In genomic region chr6:120157479-120157878, GRCm38 (mm10) we compare ENCODE assay signal across 31 mouse cellular contexts.
DNase-seq lines count a peak whose midpoint lies in the region; ATAC-seq and TF ChIP-seq lines count a peak whose summit lies in the region.
"Had no signal": no experiment of that assay in that cellular context is flagged by ENCODE, and none has a peak within 500 bp of the region (broad histone marks: within the 10 kb centered on the region; RNA-seq: fewer than 3 reads in every experiment).

No protein-coding gene starts in this region.

- no peak for DNase-seq in forebrain, embryonic 11.5 days (ENCODE audit: low spot score)
- peak; percentile 20 for DNase-seq in hindbrain, postnatal 0 days (ENCODE audit: low spot score)
- DNase-seq in hindbrain, embryonic 11.5 days (ENCODE audit: low spot score) = no peak
- peak; percentile 68 for DNase-seq in retina, postnatal 1 day
- no peak for DNase-seq in retina, embryonic 14.5 days (ENCODE audit: low spot score)
- DNase-seq in forebrain, postnatal 0 days = peak; percentile 16
- no peak for DNase-seq in liver
- DNase-seq: adrenal gland, adult 8-10 months; cerebellum, adult 11 months; cerebellum, adult 9-11 months; gastrocnemius, postnatal 14 days; heart, adult 2 months; heart, postnatal 14 days; kidney, adult 9 months; kidney, postnatal 14 days; layer of hippocampus, adult 9-11 months; liver, embryonic 13.5 days; lung, adult 18-20 months; lung, postnatal 4 days; thymus, adult 2 months; thymus, postnatal 36 days had no signal

- H3K36me3 ChIP-seq in forebrain, embryonic 12.5 days (replicated peaks) = no peaks in the 10 kb centered on the region
- H3K36me3 ChIP-seq in forebrain, embryonic 11.5 days (ENCODE audit: control insufficient read depth, insufficient read depth, low read length) = no peaks in the 10 kb centered on the region
- H3K36me3 ChIP-seq in hindbrain, postnatal 0 days (ENCODE audit: insufficient read depth, low read length) = no peaks in the 10 kb centered on the region
- H3K36me3 ChIP-seq in hindbrain, embryonic 11.5 days (ENCODE audit: control insufficient read depth, insufficient read depth, low read length) = no peaks in the 10 kb centered on the region
- H3K36me3 ChIP-seq in forebrain, postnatal 0 days (ENCODE audit: insufficient read depth) = no peaks in the 10 kb centered on the region
- H3K36me3 ChIP-seq: embryonic facial prominence, embryonic 13.5 days; G1E; hindbrain, embryonic 10.5 days; limb, embryonic 13.5 days; liver, embryonic 13.5 days; neural tube, embryonic 12.5 days had no signal

- H3K4me2 ChIP-seq in forebrain, embryonic 12.5 days = no peak overlapping the region
- H3K4me2 ChIP-seq in forebrain, embryonic 11.5 days (ENCODE audit: low read depth, low read length, severe bottlenecking) = no peak overlapping the region
- H3K4me2 ChIP-seq in hindbrain, postnatal 0 days (ENCODE audit: low read depth, low read length) = no peak overlapping the region
- H3K4me2 ChIP-seq in hindbrain, embryonic 11.5 days (replicated peaks; ENCODE audit: low read depth, low read length) = no peak overlapping the region
- H3K4me2 ChIP-seq in forebrain, postnatal 0 days (ENCODE audit: low read depth) = no peak overlapping the region
- H3K4me2 ChIP-seq: embryonic facial prominence, embryonic 13.5 days; limb, embryonic 13.5 days; liver, embryonic 13.5 days; neural tube, embryonic 12.5 days had no signal

- no peak overlapping the region for H3K4me3 ChIP-seq in forebrain, embryonic 12.5 days (replicated peaks)
- H3K4me3 ChIP-seq in forebrain, embryonic 11.5 days (ENCODE audit: low read depth, low read length) = no peak overlapping the region
- no peak overlapping the region for H3K4me3 ChIP-seq in hindbrain, postnatal 0 days (ENCODE audit: low read length)
- no peak overlapping the region for H3K4me3 ChIP-seq in hindbrain, embryonic 11.5 days (ENCODE audit: low read depth, low read length)
- no peak overlapping the region for H3K4me3 ChIP-seq in forebrain, postnatal 0 days (ENCODE audit: low read depth, low read length)
- H3K4me3 ChIP-seq: embryonic facial prominence, embryonic 13.5 days; heart, adult 2 months; hindbrain, embryonic 10.5 days; limb, embryonic 13.5 days; liver, embryonic 13.5 days; myocyte; neural tube, embryonic 12.5 days had no signal

- no peak for TF ChIP-seq CTCF in hindbrain, postnatal 0 days (IDR thresholded peaks at IDR 0.05; ENCODE audit: low read depth)
- no peak for TF ChIP-seq CTCF in forebrain, postnatal 0 days (IDR thresholded peaks at IDR 0.05; ENCODE audit: low read depth)

- H3K4me1 ChIP-seq in forebrain, embryonic 12.5 days = peaks cover 27% of the 10 kb centered on the region
- H3K4me1 ChIP-seq in forebrain, embryonic 11.5 days (replicated peaks; ENCODE audit: control insufficient read depth, insufficient read depth, low read length) = 0 out of 2 replicates have a peak, but pooled peaks cover 3% of the 10 kb centered on the region
- no peaks in the 10 kb centered on the region for H3K4me1 ChIP-seq in hindbrain, postnatal 0 days (ENCODE audit: insufficient read depth, low read length)
- no peaks in the 10 kb centered on the region for H3K4me1 ChIP-seq in hindbrain, embryonic 11.5 days (replicated peaks; ENCODE audit: control insufficient read depth, insufficient read depth, low read length)
- 0 out of 2 replicates have a peak, but pooled peaks cover 5% of the 10 kb centered on the region for H3K4me1 ChIP-seq in forebrain, postnatal 0 days (ENCODE audit: insufficient read depth)

- no peaks in the 10 kb centered on the region for H3K9me3 ChIP-seq in forebrain, embryonic 12.5 days
- no peaks in the 10 kb centered on the region for H3K9me3 ChIP-seq in forebrain, embryonic 11.5 days (ENCODE audit: control insufficient read depth, low read length)
- H3K9me3 ChIP-seq in hindbrain, postnatal 0 days (ENCODE audit: low read length) = no peaks in the 10 kb centered on the region
- H3K9me3 ChIP-seq in hindbrain, embryonic 11.5 days (ENCODE audit: control insufficient read depth, low read length) = no peaks in the 10 kb centered on the region
- no peaks in the 10 kb centered on the region for H3K9me3 ChIP-seq in forebrain, postnatal 0 days (ENCODE audit: low read length)
- H3K9me3 ChIP-seq: embryonic facial prominence, embryonic 13.5 days; G1E; hindbrain, embryonic 10.5 days; limb, embryonic 13.5 days; liver, embryonic 13.5 days; neural tube, embryonic 12.5 days had no signal

- 53% methylated on average over 6 of the region's 6 CpGs for WGBS in forebrain, embryonic 12.5 days
- WGBS in forebrain, embryonic 11.5 days = 68% methylated on average over 6 of the region's 6 CpGs
- 42% methylated on average over 6 of the region's 6 CpGs for WGBS in hindbrain, postnatal 0 days
- 79% methylated on average over 6 of the region's 6 CpGs for WGBS in hindbrain, embryonic 11.5 days
- 28% methylated on average over 6 of the region's 6 CpGs for WGBS in forebrain, postnatal 0 days

- no peaks in the 10 kb centered on the region for H3K27me3 ChIP-seq in forebrain, embryonic 12.5 days
- no peaks in the 10 kb centered on the region for H3K27me3 ChIP-seq in forebrain, embryonic 11.5 days (ENCODE audit: control insufficient read depth, insufficient read depth, low read length)
- no peaks in the 10 kb centered on the region for H3K27me3 ChIP-seq in hindbrain, postnatal 0 days (ENCODE audit: insufficient read depth, low read length)
- no peaks in the 10 kb centered on the region for H3K27me3 ChIP-seq in hindbrain, embryonic 11.5 days (ENCODE audit: control insufficient read depth, insufficient read depth, low read length)
- H3K27me3 ChIP-seq in forebrain, postnatal 0 days (ENCODE audit: insufficient read depth, low read length) = no peaks in the 10 kb centered on the region
- H3K27me3 ChIP-seq: embryonic facial prominence, embryonic 13.5 days; limb, embryonic 13.5 days; liver, embryonic 13.5 days; neural tube, embryonic 12.5 days had no signal

- no peak overlapping the region for H3K9ac ChIP-seq in forebrain, embryonic 12.5 days
- no peak overlapping the region for H3K9ac ChIP-seq in forebrain, embryonic 11.5 days (ENCODE audit: low read length)
- H3K9ac ChIP-seq in hindbrain, postnatal 0 days (replicated peaks; ENCODE audit: low read length) = no peak overlapping the region
- no peak overlapping the region for H3K9ac ChIP-seq in hindbrain, embryonic 11.5 days (ENCODE audit: low read depth, low read length)
- H3K9ac ChIP-seq in forebrain, postnatal 0 days = no peak overlapping the region
- H3K9ac ChIP-seq: embryonic facial prominence, embryonic 13.5 days; limb, embryonic 13.5 days; liver, embryonic 13.5 days; neural tube, embryonic 12.5 days had no signal

- ATAC-seq in forebrain, embryonic 12.5 days (ENCODE audit: low FRiP score) = peak; percentile 51; the same call in 1 of the 2 replicates
- ATAC-seq in forebrain, embryonic 11.5 days (replicated peaks; ENCODE audit: low FRiP score) = no peak
- ATAC-seq in hindbrain, postnatal 0 days = no peak
- ATAC-seq in hindbrain, embryonic 11.5 days (ENCODE audit: low FRiP score) = no peak
- no peak for ATAC-seq in forebrain, postnatal 0 days
- ATAC-seq: intestine, postnatal 0 days; lung, postnatal 0 days; midbrain, embryonic 16.5 days had no signal

- no peak overlapping the region for H3K27ac ChIP-seq in forebrain, embryonic 12.5 days
- no peak overlapping the region for H3K27ac ChIP-seq in forebrain, embryonic 11.5 days (ENCODE audit: low read depth, low read length)
- no peak overlapping the region for H3K27ac ChIP-seq in hindbrain, postnatal 0 days
- no peak overlapping the region for H3K27ac ChIP-seq in hindbrain, embryonic 11.5 days (ENCODE audit: low read depth, low read length)
- H3K27ac ChIP-seq in forebrain, postnatal 0 days (ENCODE audit: low read depth, low read length) = no peak overlapping the region
- H3K27ac ChIP-seq: embryonic facial prominence, embryonic 13.5 days; heart, adult 2 months; hindbrain, embryonic 10.5 days; limb, embryonic 13.5 days; neural tube, embryonic 12.5 days had no signal

Comparison
In these comparisons a context has a peak if more than half of its experiments do, and no peak if none do; other contexts are left out.
1. DNase-seq: peak in hindbrain, postnatal 0 days (single experiment), retina, postnatal 1 day (single experiment) and forebrain, postnatal 0 days (single experiment); none in forebrain, embryonic 11.5 days (single experiment), hindbrain, embryonic 11.5 days (single experiment), retina, embryonic 14.5 days (single experiment) and liver (single experiment).